Mouse (Mus musculus) E14TG2a.4 (cell line): ENCODE results near the gene Ubap2l.

Source experiments
- CTCF ChIP-seq: conservative IDR thresholded peaks from 2 replicates; pipeline ENCODE4 v1.5.1; 2014; ENCODE audit warnings: low read length
- POU5F1 ChIP-seq: IDR thresholded peaks from 2 replicates; pipeline ENCODE4 v1.6.1; 2014; ENCODE audit warnings: low read length, borderline replicate concordance

DNA sequence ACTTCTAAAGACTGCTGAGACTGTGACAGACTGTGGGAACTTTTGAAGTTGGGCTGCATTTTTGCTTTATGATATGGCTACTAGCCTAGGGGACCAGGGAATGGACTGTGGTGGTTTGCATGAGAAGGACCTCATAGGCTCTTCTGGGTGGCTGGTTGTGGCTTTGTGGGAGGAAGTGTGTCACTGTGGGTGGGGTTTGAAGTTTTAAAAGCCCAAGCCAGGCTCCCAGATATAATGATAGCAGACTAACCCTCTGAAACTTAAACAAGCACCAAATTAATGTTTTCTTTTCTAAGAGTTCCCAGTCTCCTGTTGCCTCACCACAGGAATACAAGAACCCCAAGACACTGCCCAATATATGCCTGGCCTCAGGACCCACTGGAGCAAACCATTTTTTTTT is 75.6 kb downstream of the Ubap2l start:
- TF ChIP-seq CTCF: no peak
- TF ChIP-seq POU5F1: no peak
